Mouse (Mus musculus): ENCODE measurements around the gene Bax. TPM values are rescaled to one million over a fixed set of nuclear protein-coding genes. Genes with fewer than 3 reads are reported as not detected.

Gene Bax
- total and polyA plus RNA-seq, 3 experiments = 195 to 273 (median 233) TPM

DNA sequence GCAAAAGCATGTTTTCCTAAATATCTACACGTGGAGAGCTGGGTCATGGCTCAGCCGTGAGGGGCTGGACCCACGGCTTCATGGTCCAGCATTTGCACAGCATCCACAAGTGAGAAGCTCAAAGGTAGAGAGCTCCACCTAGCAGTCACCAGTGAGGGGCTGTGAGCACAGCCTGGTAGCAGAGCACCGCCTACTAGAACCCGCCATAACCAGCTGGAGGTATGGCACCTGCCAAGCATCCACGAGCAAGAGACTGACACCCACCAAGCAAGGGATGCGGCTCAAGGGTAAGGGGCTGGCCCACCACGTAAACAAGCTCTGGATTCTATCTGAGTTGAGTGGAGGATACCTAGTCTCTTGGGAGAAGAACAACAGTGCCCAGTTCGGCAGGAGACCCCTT lies 1.1 kb downstream of the Bax start:
- H3K4me1 ChIP-seq (ENCODE audit: control insufficient read depth in 1 of 2, insufficient read depth in 2 of 2) = peaks cover 14 to 35% of the 10 kb centered on the region in 2 experiments
- H3K9ac ChIP-seq (ENCODE audit: insufficient read depth, low read depth) = peak overlapping the region; percentile 81
- H3K4me2 ChIP-seq (ENCODE audit: insufficient read depth, low read depth, poor library complexity, severe bottlenecking) = peak overlapping the region; percentile 78
- H3K27ac ChIP-seq (ENCODE audit: insufficient read depth, low read depth) = peak overlapping the region; percentile 68
- peak overlapping the region; percentile 73 to 81 (median 77) for H3K4me3 ChIP-seq (replicated peaks in 1 of 3; ENCODE audit: low read depth in 2 of 3, low read length in 2 of 3, poor library complexity in 1 of 3)
- peak; percentile 71 for DNase-seq (ENCODE audit: extremely low read depth)
- peak; percentile 55; the same call in 1 of the 2 replicates for TF ChIP-seq MAX (IDR thresholded peaks at IDR 0.05; ENCODE audit: low read length)
- TF ChIP-seq POLR2AphosphoS2 (IDR thresholded peaks at IDR 0.05; ENCODE audit: low read depth, low read length) = no peak
- TF ChIP-seq CHD2 (IDR thresholded peaks at IDR 0.05; ENCODE audit: low read length) = no peak
- TF ChIP-seq MXI1 (IDR thresholded peaks at IDR 0.05; ENCODE audit: low read depth, low read length) = peak; percentile 89; the same call in 1 of the 2 replicates
- TF ChIP-seq ZKSCAN1 (IDR thresholded peaks at IDR 0.05; ENCODE audit: borderline replicate concordance, low read depth, low read length) = no peak
- TF ChIP-seq POLR2A (IDR thresholded peaks at IDR 0.05; ENCODE audit: low read depth, low read length) = peak; percentile 44; the same call in 1 of the 2 replicates
- 0 out of 2 replicates have a peak, but pooled peaks have one; percentile 35 for TF ChIP-seq NELFE (IDR thresholded peaks at IDR 0.05; ENCODE audit: low read depth, low read length)
- no peak for TF ChIP-seq CHD1 (IDR thresholded peaks at IDR 0.05; ENCODE audit: low read depth, low read length)
- TF ChIP-seq RCOR1 (conservative IDR thresholded peaks at IDR 0.05; ENCODE audit: low read depth, low read length) = no peak
- peak; percentile 39 for TF ChIP-seq SMC3 (IDR thresholded peaks at IDR 0.05; ENCODE audit: low read depth, low read length)
- TF ChIP-seq UBTF (IDR thresholded peaks at IDR 0.05; ENCODE audit: low read depth, low read length) = 0 out of 2 replicates have a peak, but pooled peaks have one; percentile 57
- TF ChIP-seq BHLHE40 (IDR thresholded peaks at IDR 0.05; ENCODE audit: low read depth, low read length) = peak; percentile 74
- no peak for TF ChIP-seq ELF1 (IDR thresholded peaks at IDR 0.05; ENCODE audit: low read depth, low read length)
- peak; percentile 59; the same call in 1 of the 2 replicates for TF ChIP-seq TCF12 (IDR thresholded peaks at IDR 0.05; ENCODE audit: low read depth, low read length)
- TF ChIP-seq MAZ (IDR thresholded peaks at IDR 0.05; ENCODE audit: low read depth, low read length) = peak; percentile 40; the same call in 1 of the 2 replicates
- TF ChIP-seq ZC3H11A (IDR thresholded peaks at IDR 0.05; ENCODE audit: low read depth, low read length) = no peak
- no peak for TF ChIP-seq USF1 (IDR thresholded peaks at IDR 0.05; ENCODE audit: low read depth, low read length)
- TF ChIP-seq HCFC1 (IDR thresholded peaks at IDR 0.05; ENCODE audit: low read depth, low read length) = no peak
- no peak for TF ChIP-seq ZNF384 (IDR thresholded peaks at IDR 0.05; ENCODE audit: low read depth, low read length)
- TF ChIP-seq EP300 (IDR thresholded peaks at IDR 0.05; ENCODE audit: low read length) = no peak
- no peak for TF ChIP-seq PAX5 (IDR thresholded peaks at IDR 0.05; ENCODE audit: low read length)
- peak; percentile 64 for TF ChIP-seq RAD21 (IDR thresholded peaks at IDR 0.05; ENCODE audit: low read depth, low read length)
- peak; percentile 65; the same call in 1 of the 2 replicates for TF ChIP-seq MEF2A (IDR thresholded peaks at IDR 0.05; ENCODE audit: borderline replicate concordance, low read depth, low read length)
- no peak for TF ChIP-seq JUN (IDR thresholded peaks at IDR 0.05; ENCODE audit: insufficient read depth, low read depth, low read length)
- 0 out of 2 replicates have a peak, but pooled peaks have one; percentile 37 for TF ChIP-seq TBP (conservative IDR thresholded peaks at IDR 0.05; ENCODE audit: low read depth, low read length)
- no peak for TF ChIP-seq ZMIZ1 (IDR thresholded peaks at IDR 0.05; ENCODE audit: low read depth, low read length)
- TF ChIP-seq NRF1 (IDR thresholded peaks at IDR 0.05; ENCODE audit: low read depth, low read length) = peak; percentile 36; the same call in 1 of the 2 replicates
- no peak for TF ChIP-seq KAT2A (IDR thresholded peaks at IDR 0.05; ENCODE audit: insufficient replicate concordance, low read length)
- no peak for TF ChIP-seq ETS1 (conservative IDR thresholded peaks at IDR 0.05; ENCODE audit: low read depth, low read length)
- no peak for TF ChIP-seq JUND (conservative IDR thresholded peaks at IDR 0.05; ENCODE audit: low read depth, low read length)
- no peak for TF ChIP-seq MAFK (IDR thresholded peaks at IDR 0.05; ENCODE audit: insufficient replicate concordance, low read length)
- no peak for TF ChIP-seq GABPA (IDR thresholded peaks at IDR 0.05; ENCODE audit: insufficient replicate concordance, low read depth, low read length)
- TF ChIP-seq E2F4 (IDR thresholded peaks at IDR 0.05; ENCODE audit: insufficient replicate concordance, low read depth, low read length) = no peak
- no peak for TF ChIP-seq USF2 (conservative IDR thresholded peaks at IDR 0.05; ENCODE audit: low read depth, low read length)
- TF ChIP-seq CTCF (conservative IDR thresholded peaks at IDR 0.05 in 1 of 2, IDR thresholded peaks at IDR 0.05 in 1 of 2; ENCODE audit: low read depth in 2 of 2, low read length in 2 of 2) = peak in 1 of 2 experiments; percentile 78; a peak in 2 of 4 replicates
- peak; percentile 85 for TF ChIP-seq SIN3A (IDR thresholded peaks at IDR 0.05; ENCODE audit: low read length)
- no peak for TF ChIP-seq IRF4 (IDR thresholded peaks at IDR 0.05; ENCODE audit: low read depth, low read length)
- no peak; the same call in 1 of the 2 replicates for TF ChIP-seq MYC (IDR thresholded peaks at IDR 0.05; ENCODE audit: low read depth, low read length)
- peaks cover 30% of the 10 kb centered on the region for H3K79me2 ChIP-seq (replicated peaks; ENCODE audit: control insufficient read depth, extremely low read depth, insufficient read depth, poor library complexity, severe bottlenecking)
- no peaks in the 10 kb centered on the region for H3K27me3 ChIP-seq (replicated peaks)
- dilution Hi-C loops (cut with MboI; ENCODE audit: extremely low pct_ligation_motif_present, extremely low pct_unique_long_range_greater_than_20kb, low sequenced_read_pairs) (no loop called here), in situ Hi-C loops (cut with MboI; ENCODE audit: low pct_ligation_motif_present, low pct_unique_long_range_greater_than_20kb, low sequenced_read_pairs) (loop anchor here (5.0 to 10.0 kb wide), 2 partner anchors 97 to 219 kb away; partner anchors contain the start of gene Ntn5)
- peaks cover 3% of the 10 kb centered on the region for H3K9me3 ChIP-seq (replicated peaks; ENCODE audit: low read length)
- H3K36me3 ChIP-seq (replicated peaks in 1 of 2; ENCODE audit: control insufficient read depth in 1 of 2, insufficient read depth in 1 of 2, low read length in 1 of 2) = peaks cover 24 to 35% of the 10 kb centered on the region in 2 experiments
